Mouse (Mus musculus) heart, postnatal 0 days (tissue): ENCODE results near the gene Plekha5.

ENCODE experiments used
- CTCF ChIP-seq: IDR thresholded peaks from 2 replicates; pipeline ENCODE4 v1.5.1; 2016; ENCODE audit warnings: antibody characterized with exemption, control low read depth, low read depth
- EP300 ChIP-seq: IDR thresholded peaks from 2 replicates; pipeline ENCODE4 v1.6.1; 2016; ENCODE audit warnings: antibody characterized with exemption, low read depth

DNA sequence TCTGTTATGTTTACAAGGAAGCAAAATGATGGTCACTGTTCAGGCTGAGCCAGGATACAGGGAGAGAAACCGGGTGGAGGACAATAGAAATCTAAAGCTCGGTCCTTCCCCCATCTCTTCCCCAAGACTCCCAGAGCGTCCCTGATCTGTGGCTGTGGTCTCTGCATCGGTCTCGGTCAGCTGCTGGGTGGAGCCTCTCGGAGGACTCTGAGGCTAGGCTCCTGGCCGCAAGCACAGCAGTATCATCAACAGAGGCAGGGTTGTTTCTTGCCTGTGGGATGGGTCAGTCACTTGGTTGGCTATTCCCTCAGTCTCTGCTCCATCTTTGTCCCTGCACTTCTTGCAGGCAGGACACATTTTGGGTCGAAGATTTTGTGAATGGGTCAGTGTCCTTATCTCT, 88.6 kb downstream of the Plekha5 start:
- TF ChIP-seq CTCF: no peak
- TF ChIP-seq EP300: no peak
